In the genomic region with DNA sequence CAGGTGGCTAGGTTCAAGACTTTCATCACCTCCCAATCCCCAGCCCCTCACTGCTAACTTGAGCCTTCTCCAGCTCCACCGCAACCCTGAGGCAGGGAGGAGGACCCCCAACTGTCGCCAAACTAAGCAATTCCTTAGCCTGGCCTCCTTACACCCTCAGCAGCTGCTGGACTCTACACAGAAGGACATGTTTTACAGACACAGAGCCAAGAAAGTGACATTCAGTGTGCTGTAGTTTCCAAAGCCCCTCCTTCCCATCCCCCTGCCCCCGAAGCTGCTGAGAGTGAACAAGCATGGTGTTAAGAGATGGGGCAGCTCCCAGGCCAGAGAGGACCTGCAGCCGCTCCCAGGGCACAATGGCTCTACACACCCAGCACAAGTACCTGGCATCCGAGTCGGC, we compare ENCODE assay signal across 30 mouse cellular contexts. TPM values are rescaled to one million over a fixed set of nuclear protein-coding genes. Genes with fewer than 3 reads are reported as not detected.
DNase-seq lines count a peak whose midpoint lies in the region; ATAC-seq lines count a peak whose summit lies in the region.
"Had no signal": no experiment of that assay in that cellular context is flagged by ENCODE, and none has a peak within 500 bp of the region (broad histone marks: within the 10 kb centered on the region; RNA-seq: fewer than 3 reads in every experiment).

No protein-coding gene starts in this region.

- H3K9me3 ChIP-seq in hindbrain, embryonic 16.5 days (ENCODE audit: control insufficient read depth, low read length): no peaks in the 10 kb centered on the region
- 0 out of 2 replicates have a peak, but pooled peaks cover 4% of the 10 kb centered on the region for H3K9me3 ChIP-seq in hindbrain, embryonic 10.5 days
- no peaks in the 10 kb centered on the region for H3K9me3 ChIP-seq in lung, embryonic 16.5 days (ENCODE audit: control insufficient read depth, low read length)
- no peaks in the 10 kb centered on the region for H3K9me3 ChIP-seq in forebrain, embryonic 16.5 days (ENCODE audit: control insufficient read depth, low read length)
- H3K9me3 ChIP-seq: embryonic facial prominence, embryonic 12.5 days; hindbrain, embryonic 12.5 days; liver, embryonic 15.5 days; lung, embryonic 15.5 days; midbrain, embryonic 13.5 days had no signal

- no peak for DNase-seq in hindbrain, embryonic 10.5 days (ENCODE audit: low spot score)
- DNase-seq in lung, postnatal 14 days: no peak
- DNase-seq in layer of hippocampus, adult 8-10 months (ENCODE audit: low spot score in 2 of 2): no peak
- no peak for DNase-seq in Muller cell, postnatal 12 days (ENCODE audit: inconsistent ontology term)
- DNase-seq: adrenal gland, adult 2 months; adrenal gland, postnatal 36 days; B cell, adult 2 months; cerebellum, adult 8-10 months; cerebellum, postnatal 36 days; embryo, embryonic 11 days; gastrocnemius, postnatal 10 days; kidney, adult 2 months; kidney, postnatal 14 days; right cerebral cortex, adult 18-20 months; spleen, adult 18-20 months; thymus, adult 18-20 months; thymus, postnatal 25 days had no signal

- no peak overlapping the region for H3K4me3 ChIP-seq in hindbrain, embryonic 16.5 days (ENCODE audit: low read length)
- no peak overlapping the region for H3K4me3 ChIP-seq in hindbrain, embryonic 10.5 days
- no peak overlapping the region for H3K4me3 ChIP-seq in lung, embryonic 16.5 days (ENCODE audit: low read length)
- no peak overlapping the region for H3K4me3 ChIP-seq in forebrain, embryonic 16.5 days (replicated peaks; ENCODE audit: low read length)
- H3K4me3 ChIP-seq: embryonic facial prominence, embryonic 12.5 days; hindbrain, embryonic 12.5 days; limb, embryonic 12.5 days; liver, embryonic 15.5 days; lung, embryonic 15.5 days; midbrain, embryonic 13.5 days had no signal

- 53% methylated on average over 6 of the region's 6 CpGs for WGBS in hindbrain, embryonic 16.5 days
- WGBS in hindbrain, embryonic 10.5 days: 76% methylated on average over 6 of the region's 6 CpGs
- 44% methylated on average over 6 of the region's 6 CpGs for WGBS in lung, embryonic 16.5 days
- 54% methylated on average over 6 of the region's 6 CpGs for WGBS in forebrain, embryonic 16.5 days

- H3K36me3 ChIP-seq in hindbrain, embryonic 16.5 days (ENCODE audit: control insufficient read depth, insufficient read depth, low read length): no peaks in the 10 kb centered on the region
- no peaks in the 10 kb centered on the region for H3K36me3 ChIP-seq in hindbrain, embryonic 10.5 days
- no peaks in the 10 kb centered on the region for H3K36me3 ChIP-seq in lung, embryonic 16.5 days (ENCODE audit: control insufficient read depth, insufficient read depth, low read length)
- H3K36me3 ChIP-seq in forebrain, embryonic 16.5 days (ENCODE audit: control insufficient read depth, insufficient read depth): peaks cover 2% of the 10 kb centered on the region; the same call in 1 of the 2 replicates
- H3K36me3 ChIP-seq: embryonic facial prominence, embryonic 12.5 days; hindbrain, embryonic 12.5 days; limb, embryonic 12.5 days; liver, embryonic 15.5 days; lung, embryonic 15.5 days; midbrain, embryonic 13.5 days had no signal

- no peak overlapping the region for H3K27ac ChIP-seq in hindbrain, embryonic 16.5 days (ENCODE audit: low read depth, low read length)
- H3K27ac ChIP-seq in hindbrain, embryonic 10.5 days: no peak overlapping the region
- no peak overlapping the region for H3K27ac ChIP-seq in lung, embryonic 16.5 days (ENCODE audit: low read length)
- peak overlapping the region; percentile 30; the same call in 1 of the 2 replicates for H3K27ac ChIP-seq in forebrain, embryonic 16.5 days (ENCODE audit: low read length)
- H3K27ac ChIP-seq: embryonic facial prominence, embryonic 12.5 days; hindbrain, embryonic 12.5 days; limb, embryonic 12.5 days; liver, embryonic 15.5 days; lung, embryonic 15.5 days; macrophage; midbrain, embryonic 13.5 days had no signal

- no peaks in the 10 kb centered on the region for H3K27me3 ChIP-seq in hindbrain, embryonic 16.5 days (replicated peaks; ENCODE audit: control insufficient read depth, insufficient read depth, low read length)
- H3K27me3 ChIP-seq in hindbrain, embryonic 10.5 days (ENCODE audit: insufficient read depth, poor library complexity, severe bottlenecking): peaks cover 4% of the 10 kb centered on the region; the same call in 1 of the 2 replicates
- H3K27me3 ChIP-seq in lung, embryonic 16.5 days (ENCODE audit: control insufficient read depth, insufficient read depth, low read depth, low read length): peaks cover 10% of the 10 kb centered on the region; the same call in 1 of the 2 replicates
- no peaks in the 10 kb centered on the region for H3K27me3 ChIP-seq in forebrain, embryonic 16.5 days (replicated peaks; ENCODE audit: control insufficient read depth, insufficient read depth, low read length)
- H3K27me3 ChIP-seq: embryonic facial prominence, embryonic 12.5 days; limb, embryonic 12.5 days; liver, embryonic 15.5 days; midbrain, embryonic 13.5 days had no signal

- peak; percentile 37; the same call in 1 of the 2 replicates for ATAC-seq in hindbrain, embryonic 16.5 days
- ATAC-seq in lung, embryonic 16.5 days (ENCODE audit: low read depth): 0 out of 2 replicates have a peak, but pooled peaks have one; percentile 24
- peak; percentile 66 for ATAC-seq in forebrain, embryonic 16.5 days
- ATAC-seq: activated CD4-positive, CD25-positive, alpha-beta regulatory T cell, adult 4 months; midbrain, embryonic 13.5 days had no signal

- H3K9ac ChIP-seq in hindbrain, embryonic 16.5 days (ENCODE audit: low read depth, low read length): no peak overlapping the region; the same call in 1 of the 2 replicates
- no peak overlapping the region for H3K9ac ChIP-seq in lung, embryonic 16.5 days (ENCODE audit: low read length)
- H3K9ac ChIP-seq in forebrain, embryonic 16.5 days (replicated peaks; ENCODE audit: low read depth, low read length): no peak overlapping the region
- H3K9ac ChIP-seq: embryonic facial prominence, embryonic 12.5 days; hindbrain, embryonic 12.5 days; limb, embryonic 12.5 days; liver, embryonic 15.5 days; lung, embryonic 15.5 days; midbrain, embryonic 13.5 days had no signal

- H3K4me1 ChIP-seq in hindbrain, embryonic 16.5 days (ENCODE audit: control insufficient read depth, insufficient read depth, low read depth, low read length): no peaks in the 10 kb centered on the region
- H3K4me1 ChIP-seq in hindbrain, embryonic 10.5 days (replicated peaks): peaks cover 41% of the 10 kb centered on the region
- H3K4me1 ChIP-seq in lung, embryonic 16.5 days (replicated peaks; ENCODE audit: control insufficient read depth, insufficient read depth, low read length): peaks cover 11% of the 10 kb centered on the region
- H3K4me1 ChIP-seq in forebrain, embryonic 16.5 days (replicated peaks; ENCODE audit: control insufficient read depth, insufficient read depth, low read length): peaks cover 14% of the 10 kb centered on the region
- H3K4me1 ChIP-seq: embryonic facial prominence, embryonic 12.5 days had no signal

- no peak overlapping the region for H3K4me2 ChIP-seq in hindbrain, embryonic 16.5 days (ENCODE audit: low read length)
- no peak overlapping the region for H3K4me2 ChIP-seq in lung, embryonic 16.5 days (ENCODE audit: low read depth, low read length)
- H3K4me2 ChIP-seq in forebrain, embryonic 16.5 days (ENCODE audit: low read length): no peak overlapping the region
- H3K4me2 ChIP-seq: embryonic facial prominence, embryonic 12.5 days; hindbrain, embryonic 12.5 days; limb, embryonic 12.5 days; liver, embryonic 15.5 days; lung, embryonic 15.5 days; midbrain, embryonic 13.5 days had no signal

RNA-seq across cellular contexts. Expression of gene Kcnj11, which starts 23.9 kb away (rescaled TPM):
- polyA plus RNA-seq in hindbrain, embryonic 16.5 days (2015; fragmentation: Nextera tagmentation; extraction: Ambion mirVana): 3.5 and 3.7 TPM in 2 replicates
- 0.22 and 0.48 TPM in 2 replicates for polyA plus RNA-seq in hindbrain, embryonic 10.5 days (2016; fragmentation: Nextera tagmentation; extraction: Ambion mirVana)
- 0.38 and 0.59 TPM in 2 replicates for polyA plus RNA-seq in lung, embryonic 16.5 days (2015; fragmentation: Nextera tagmentation; extraction: Ambion mirVana)
- 5.7 and 6.0 TPM in 2 replicates for polyA plus RNA-seq in forebrain, embryonic 16.5 days (2015; fragmentation: Nextera tagmentation; extraction: Ambion mirVana)
- 10 to 100 TPM; 30.2 to 36.4 (median 33.9) TPM for total RNA-seq in layer of hippocampus, adult 8-10 months (2022)
- total RNA-seq: liver, adult 2 months; megakaryocyte-erythroid progenitor cell, adult 5-6 weeks had no signal
- polyA plus RNA-seq: activated CD4-positive, CD25-positive, alpha-beta regulatory T cell, adult 4 months; liver, adult 2 months; macrophage had no signal

RNA-seq across cellular contexts. Expression of gene Abcc8, which starts 55.4 kb away (rescaled TPM):
- 12.0 and 13.6 TPM in 2 replicates for polyA plus RNA-seq in hindbrain, embryonic 16.5 days (2015; fragmentation: Nextera tagmentation; extraction: Ambion mirVana)
- 1.2 and 1.8 TPM in 2 replicates for polyA plus RNA-seq in hindbrain, embryonic 10.5 days (2016; fragmentation: Nextera tagmentation; extraction: Ambion mirVana)
- 2.5 and 3.2 TPM in 2 replicates for polyA plus RNA-seq in lung, embryonic 16.5 days (2015; fragmentation: Nextera tagmentation; extraction: Ambion mirVana)
- 33.2 and 34.3 TPM in 2 replicates for polyA plus RNA-seq in forebrain, embryonic 16.5 days (2015; fragmentation: Nextera tagmentation; extraction: Ambion mirVana)
- total RNA-seq in layer of hippocampus, adult 8-10 months (2022): 10 to 100 TPM; 39.0 to 52.6 (median 45.1) TPM
- total RNA-seq: liver, adult 2 months; megakaryocyte-erythroid progenitor cell, adult 5-6 weeks had no signal
- polyA plus RNA-seq: activated CD4-positive, CD25-positive, alpha-beta regulatory T cell, adult 4 months; liver, adult 2 months; macrophage had no signal
